Mouse (Mus musculus) kidney, embryonic 14.5 days (tissue): ENCODE measurements around the gene Spag7. TPM values are rescaled to one million over a fixed set of nuclear protein-coding genes. Genes with fewer than 3 reads are reported as not detected.

Experiments
- ATAC-seq: fragments of 200-750 bp; cut with Nextera tagmentation; 2 replicates; pipeline ENCODE4 v1.8.0; 2017; ENCODE audit warnings: moderate number of reproducible peaks, mild to moderate bottlenecking, moderate TSS enrichment, moderate library complexity; ENCODE audit not compliant: low FRiP score, low TSS enrichment
- H3K27ac ChIP-seq: fragments of 300-500 bp; sonication (generic); 2 replicates; pipeline ENCODE4 v1.5.1; 2014; ENCODE audit warnings: low read depth, mild to moderate bottlenecking, low read length, moderate library complexity, mixed read lengths
- H3K27me3 ChIP-seq: fragments of 300-500 bp; sonication (generic); 2 replicates; pipeline ENCODE4 v1.6.1; 2014; ENCODE audit warnings: mild to moderate bottlenecking, low read length; ENCODE audit not compliant: control insufficient read depth, insufficient read depth
- H3K36me3 ChIP-seq: fragments of 300-500 bp; sonication (generic); 2 replicates; pipeline ENCODE4 v1.6.1; 2014; ENCODE audit warnings: low read length, mixed read lengths; ENCODE audit not compliant: control insufficient read depth, insufficient read depth
- H3K4me1 ChIP-seq: fragments of 300-500 bp; sonication (generic); 2 replicates; pipeline ENCODE4 v1.6.1; 2014; ENCODE audit warnings: low read length, mixed read lengths; ENCODE audit not compliant: control insufficient read depth, insufficient read depth
- H3K4me2 ChIP-seq: fragments of 300-500 bp; sonication (generic); replicated peaks from 2 replicates; pipeline ENCODE4 v1.6.1; 2014; ENCODE audit warnings: low read depth, mild to moderate bottlenecking, low read length
- H3K4me3 ChIP-seq: fragments of 300-500 bp; sonication (generic); 2 replicates; pipeline ENCODE4 v1.5.1; 2014; ENCODE audit warnings: mild to moderate bottlenecking, low read length
- H3K9ac ChIP-seq: fragments of 300-500 bp; sonication (generic); 2 replicates; pipeline ENCODE4 v1.6.1; 2014; ENCODE audit warnings: low read depth, mild to moderate bottlenecking, low read length, moderate library complexity
- H3K9me3 ChIP-seq: fragments of 300-500 bp; sonication (generic); 2 replicates; pipeline ENCODE4 v1.6.1; 2016; ENCODE audit warnings: low read length; ENCODE audit not compliant: control insufficient read depth
- WGBS: fragments of 180-500 bp; shearing (Covaris S2); extraction: QIAGEN DNeasy Blood & Tissue Kit; methylation state at CpG from one replicate; pipeline ENCODE4 v1.1.7; 2014; 5-methylcytosine and 5-hydroxymethylcytosine counted together
- polyA plus RNA-seq: library from polyadenylated mRNA; unstranded; fragments of >200 nt; fragmentation: Nextera tagmentation; extraction: Ambion mirVana; gene quantifications from 2 replicates; pipeline ENCODE4 v1.2.1, GENCODE M21; 2014

The Spag7 gene
- polyA plus RNA-seq, 1 experiment from 2014 or later: 177 TPM

- Histone ChIP-seq H3K27ac (no peak overlapping the region), H3K9ac (peak overlapping the region; percentile 23; the same call in 1 of the 2 replicates), H3K4me2 (no peak overlapping the region), H3K9me3 (no peaks in the 10 kb centered on the region), H3K36me3 (peaks cover 48% of the 10 kb centered on the region), H3K4me3 (peak overlapping the region; percentile 14), H3K4me1 (peaks cover 40% of the 10 kb centered on the region), H3K27me3 (no peaks in the 10 kb centered on the region)
- ATAC-seq: no peak
- 85% methylated on average over 2 of the region's 2 CpGs for WGBS
These were observed 17.8 kb downstream of the Spag7 start for GRCm38 (mm10) chr11:70651391-70651790.

GRCm38 (mm10) chr11:70650322-70651175, 18.7 kb downstream of the Spag7 start:
- Histone ChIP-seq H3K4me3 (peak overlapping the region; percentile 10; the same call in 1 of the 2 replicates), H3K27ac (no peak overlapping the region), H3K36me3 (peaks cover 52% of the 10 kb centered on the region), H3K4me2 (peak overlapping the region; percentile 19), H3K9ac (peak overlapping the region; percentile 23; the same call in 1 of the 2 replicates), H3K27me3 (no peaks in the 10 kb centered on the region), H3K4me1 (peaks cover 44% of the 10 kb centered on the region), H3K9me3 (no peaks in the 10 kb centered on the region)
- no peak for ATAC-seq
- WGBS: 75% methylated on average over 12 of the region's 12 CpGs

GRCm38 (mm10) chr11:70649185-70649734, 20.0 kb downstream of the Spag7 start:
- no peaks in the 10 kb centered on the region for H3K9me3 ChIP-seq
- H3K27ac ChIP-seq: no peak overlapping the region; the same call in 1 of the 2 replicates
- no peak overlapping the region for H3K9ac ChIP-seq
- ATAC-seq: no peak
- peaks cover 45% of the 10 kb centered on the region for H3K4me1 ChIP-seq
- H3K4me2 ChIP-seq: peak overlapping the region; percentile 96
- H3K4me3 ChIP-seq: peak overlapping the region; percentile 6
- H3K27me3 ChIP-seq: no peaks in the 10 kb centered on the region
- WGBS: 70% methylated on average over 8 of the region's 8 CpGs
- H3K36me3 ChIP-seq: peaks cover 64% of the 10 kb centered on the region

DNA sequence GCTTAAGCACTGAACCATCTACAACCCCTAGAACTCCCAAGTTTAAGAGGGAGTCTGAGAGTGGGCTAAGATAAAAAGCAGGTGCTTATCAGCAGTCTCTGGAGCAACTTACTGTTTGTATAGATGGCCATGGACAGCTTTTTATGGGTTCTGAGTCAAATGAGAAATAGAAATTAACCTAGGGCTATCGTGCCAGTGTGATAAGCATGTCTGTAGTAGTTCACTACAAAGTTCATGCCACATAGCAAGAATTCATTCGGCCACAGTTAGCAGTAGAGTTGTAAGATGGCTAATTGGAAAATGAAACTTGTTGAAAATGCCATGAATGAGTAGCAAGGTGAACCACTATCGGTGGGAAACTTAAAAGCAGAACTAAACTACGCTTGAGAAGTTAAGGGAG, 20.7 kb downstream of the Spag7 start:
- Histone ChIP-seq H3K36me3 (peaks cover 71% of the 10 kb centered on the region), H3K4me1 (peaks cover 45% of the 10 kb centered on the region), H3K9ac (peak overlapping the region; percentile 89; the same call in 1 of the 2 replicates), H3K27me3 (no peaks in the 10 kb centered on the region), H3K4me2 (peak overlapping the region; percentile 96), H3K9me3 (no peaks in the 10 kb centered on the region), H3K27ac (no peak overlapping the region; the same call in 1 of the 2 replicates), H3K4me3 (peak overlapping the region; percentile 78)
- no peak for ATAC-seq
- WGBS: 76% methylated on average over 4 of the region's 4 CpGs

GRCm38 (mm10) chr11:70647716-70648420, 21.3 kb downstream of the Spag7 start:
- 2% methylated on average over 28 of the region's 28 CpGs for WGBS
- Histone ChIP-seq H3K27me3 (no peaks in the 10 kb centered on the region), H3K4me1 (peaks cover 43% of the 10 kb centered on the region), H3K9me3 (no peaks in the 10 kb centered on the region), H3K36me3 (peaks cover 73% of the 10 kb centered on the region), H3K27ac (peak overlapping the region; percentile 85), H3K4me2 (peak overlapping the region; percentile 96), H3K9ac (peak overlapping the region; percentile 89), H3K4me3 (peak overlapping the region; percentile 78)
- ATAC-seq: peak; percentile 34

GRCm38 (mm10) chr11:70646691-70647650, 22.2 kb downstream of the Spag7 start, which contains the start of the genes Rnf167 and Slc25a11:
Gene Rnf167, plus strand, starts transcription at chr11:70647235.
Gene Slc25a11, minus strand, starts transcription at chr11:70647479.
- peaks cover 66% of the 10 kb centered on the region for H3K36me3 ChIP-seq
- no peaks in the 10 kb centered on the region for H3K9me3 ChIP-seq
- peak within 1 kb of the TSS; percentile 89 for H3K9ac ChIP-seq
- H3K4me3 ChIP-seq: peak within 1 kb of the TSS; percentile 78
- peak within 1 kb of the TSS; percentile 96 for H3K4me2 ChIP-seq
- WGBS: under 1% methylated on average over 63 of the region's 63 CpGs
- no peaks in the 10 kb centered on the region for H3K27me3 ChIP-seq
- H3K27ac ChIP-seq: peak within 1 kb of the TSS; percentile 86
- peaks cover 34% of the 10 kb centered on the region for H3K4me1 ChIP-seq
- peak; percentile 86 for ATAC-seq

GRCm38 (mm10) chr11:70646259-70646555, 23.0 kb downstream of the Spag7 start:
- H3K9me3 ChIP-seq: no peaks in the 10 kb centered on the region
- H3K9ac ChIP-seq: peak overlapping the region; percentile 79
- H3K27ac ChIP-seq: peak overlapping the region; percentile 86
- WGBS: 26% methylated on average over 3 of the region's 3 CpGs
- peaks cover 28% of the 10 kb centered on the region for H3K4me1 ChIP-seq
- no peaks in the 10 kb centered on the region for H3K27me3 ChIP-seq
- peaks cover 58% of the 10 kb centered on the region for H3K36me3 ChIP-seq
- H3K4me3 ChIP-seq: peak overlapping the region; percentile 78
- H3K4me2 ChIP-seq: peak overlapping the region; percentile 87
- ATAC-seq: peak; percentile 0; the same call in 1 of the 2 replicates
